Mouse (Mus musculus) gastrocnemius, postnatal 36 days (tissue): Measurements from ENCODE around the gene Lhx4. TPM values are rescaled to one million over a fixed set of nuclear protein-coding genes. Genes with fewer than 3 reads are reported as not detected.
A peak's percentile ranks its signal among the peaks of the same experiment; 100 is the strongest.

Experiments
- DNase-seq, 2 experiments: peaks; one replicate each; pipeline ENCODE4 v3.0.0; 2022
- intact Hi-C: fragments of 180-260 bp; cut with DNase I; formaldehyde crosslinking; loops from one replicate; pipeline ENCODE4 v1.15.1; 2025
- total RNA-seq, 2 experiments: library from RNA; stranded (reverse); gene quantifications; 2 replicates each; pipeline ENCODE4 v1.2.3; 2021

Lhx4 gene
- total RNA-seq, 2 experiments from 2014 or later = not detected

DNA sequence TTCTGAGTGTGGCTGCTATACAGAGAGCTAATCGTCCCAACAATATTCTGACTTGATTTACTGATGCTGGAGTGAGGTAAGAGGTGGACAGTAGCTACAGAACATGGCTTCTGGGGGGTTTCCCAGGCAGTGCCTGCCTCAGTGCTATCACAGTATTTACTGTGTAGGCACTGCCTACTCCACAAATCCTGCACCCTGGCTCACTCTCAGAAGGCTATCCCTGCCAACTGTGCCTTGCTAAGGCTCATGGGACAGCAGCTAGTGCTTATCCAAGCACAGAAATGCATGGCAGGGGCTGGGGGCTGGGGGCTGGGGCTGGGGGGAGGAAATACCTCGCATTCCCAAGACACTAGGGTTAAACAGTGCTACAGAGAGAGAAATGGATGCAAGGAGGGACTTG is 38.2 kb downstream of the Lhx4 start:
- no peak for DNase-seq
- intact Hi-C loops = no loop called here

DNA sequence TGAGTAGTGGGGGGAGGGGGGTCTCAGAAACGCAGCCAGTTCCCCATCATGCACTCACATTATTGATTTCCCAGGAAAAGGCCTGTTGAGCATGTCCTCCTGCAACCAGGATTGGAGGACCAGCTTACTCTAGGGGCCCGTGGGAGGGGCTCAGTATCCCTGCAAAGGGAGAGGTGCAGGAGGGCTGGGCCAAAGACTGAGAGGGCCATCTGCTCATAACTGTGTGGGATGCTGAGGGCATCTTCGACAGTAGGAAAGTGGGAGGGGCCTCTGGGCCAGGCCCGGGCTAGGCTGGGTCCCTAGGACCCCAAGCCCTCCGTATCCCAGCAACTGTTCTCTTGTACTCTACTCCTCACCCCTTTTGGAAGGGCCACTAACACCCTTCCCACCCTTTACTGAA is 47.3 kb downstream of the Lhx4 start:
- intact Hi-C loops = no loop called here
- DNase-seq = no peak

DNA sequence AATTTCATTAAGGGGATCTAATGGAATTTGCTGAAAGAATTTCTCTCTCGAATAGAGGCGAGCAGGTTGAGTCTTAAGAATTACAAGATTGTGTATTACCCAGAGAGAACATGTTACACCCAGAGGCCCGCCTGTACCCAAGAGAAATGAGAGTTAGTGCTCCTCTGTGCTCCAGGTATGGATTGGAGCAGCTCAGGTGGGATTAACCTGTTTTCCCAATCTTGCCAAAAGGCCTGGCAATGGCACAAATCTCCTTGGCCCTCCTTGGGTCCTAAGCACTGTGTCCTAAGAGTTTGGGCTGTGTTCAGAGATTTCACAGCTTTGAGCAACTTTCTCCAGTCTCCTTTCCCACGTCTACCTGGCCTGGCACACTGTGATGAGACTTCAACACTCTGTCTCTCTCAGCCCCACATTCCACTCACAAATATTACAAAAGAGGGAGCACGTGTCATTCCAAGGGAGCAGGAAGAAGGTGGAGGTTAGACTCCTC is 48.2 kb downstream of the Lhx4 start:
- intact Hi-C loops = no loop called here
- no peak for DNase-seq

DNA sequence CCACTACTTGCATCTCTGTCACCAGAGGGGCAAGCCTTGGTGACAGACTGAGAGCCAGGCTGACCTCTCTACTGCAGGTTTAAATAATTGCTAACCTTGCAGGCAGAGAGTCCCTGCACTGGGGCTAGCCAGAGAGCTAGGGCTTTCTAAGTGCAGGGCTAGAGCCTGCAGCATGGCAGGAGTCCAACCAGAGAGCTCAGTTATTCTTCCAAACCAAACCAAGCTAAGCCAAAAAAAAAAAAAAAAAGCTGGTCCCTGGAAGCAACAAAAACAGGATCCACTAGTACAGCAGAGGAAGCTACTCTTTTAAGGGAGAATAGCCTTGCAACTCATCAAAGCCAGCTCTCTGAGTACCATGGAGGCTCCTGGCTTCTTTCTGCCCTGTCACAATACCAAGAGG is 50.6 kb downstream of the Lhx4 start:
- no peak for DNase-seq
- intact Hi-C loops = no loop called here

DNA sequence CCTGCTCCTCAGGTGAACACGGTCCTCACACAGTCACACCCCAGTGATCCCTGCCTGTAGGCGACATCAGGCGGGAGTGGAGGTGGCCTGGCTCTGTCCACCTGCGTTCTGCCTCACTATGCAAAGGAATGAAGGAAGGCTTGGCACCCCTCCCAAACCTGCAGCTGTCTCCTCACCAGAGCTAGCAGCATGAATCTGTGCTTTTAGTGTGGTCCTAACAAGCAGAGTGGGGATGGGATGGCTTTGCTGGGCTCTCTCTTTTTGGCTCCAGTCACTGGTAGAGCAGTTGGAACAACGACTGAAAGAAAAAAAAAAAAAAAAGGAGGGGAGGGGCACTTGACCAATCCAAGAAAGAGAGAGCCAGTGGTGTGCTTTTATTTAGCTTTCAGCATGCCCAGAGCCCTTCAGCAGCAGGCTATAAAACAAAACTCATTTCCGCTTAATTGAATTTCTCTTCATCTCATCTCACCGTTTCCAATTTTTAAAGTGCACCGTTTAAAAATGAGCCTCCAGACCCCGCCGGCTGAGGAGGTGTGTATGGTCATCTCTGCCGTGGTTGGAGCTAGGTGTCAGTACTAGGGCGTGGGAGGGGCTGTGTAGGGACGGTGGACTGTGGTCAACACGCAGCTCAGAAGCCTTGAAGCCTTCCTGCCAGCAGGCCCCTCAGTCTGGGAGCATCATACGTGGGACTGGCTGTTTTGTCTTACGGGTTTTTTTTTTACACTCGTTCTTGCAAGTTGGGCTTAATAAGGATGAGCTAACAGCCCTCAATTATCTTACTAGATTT is 52.9 kb downstream of the Lhx4 start:
- DNase-seq = no peak
- intact Hi-C loops = no loop called here

DNA sequence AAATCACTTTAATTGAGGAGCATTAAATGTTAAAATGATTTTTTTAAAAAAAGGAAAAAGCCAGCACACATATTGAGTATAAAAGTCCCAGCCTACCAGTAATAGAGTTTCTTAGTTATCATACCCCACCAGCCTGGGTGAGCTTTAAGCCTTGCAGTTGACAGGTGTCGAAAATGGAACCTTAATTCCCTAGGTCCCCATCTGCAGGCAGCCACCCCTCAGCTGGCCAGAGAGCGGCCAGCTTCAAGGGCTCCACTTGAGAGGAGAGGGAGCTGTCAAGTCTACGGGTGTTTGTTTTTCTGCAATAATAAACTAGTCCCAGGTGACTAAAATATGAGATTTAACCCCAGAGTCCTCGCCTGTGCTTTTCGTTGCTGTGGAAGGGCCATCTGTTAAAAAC is 58.0 kb downstream of the Lhx4 start:
- intact Hi-C loops = no loop called here
- DNase-seq = no peak

DNA sequence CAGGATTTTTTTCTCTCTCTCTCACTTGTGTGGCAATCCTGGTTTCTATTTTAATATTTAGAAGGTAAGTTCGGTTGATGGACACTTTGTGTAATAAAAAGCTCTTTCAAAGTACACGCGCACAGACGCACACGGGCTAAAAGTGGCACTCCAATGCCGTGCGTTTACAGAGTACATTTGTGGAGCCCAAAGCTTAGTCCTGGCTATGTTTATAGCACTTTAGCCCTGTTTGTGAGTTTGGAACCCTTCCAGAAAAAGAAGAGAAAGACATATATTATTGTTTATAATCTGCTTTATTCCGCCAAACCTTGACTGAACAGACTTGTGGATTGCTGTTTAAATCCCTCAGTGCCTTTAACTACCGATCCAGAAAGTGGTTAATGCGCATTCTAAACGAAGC is 58.5 kb downstream of the Lhx4 start:
- intact Hi-C loops = no loop called here
- no peak for DNase-seq

DNA sequence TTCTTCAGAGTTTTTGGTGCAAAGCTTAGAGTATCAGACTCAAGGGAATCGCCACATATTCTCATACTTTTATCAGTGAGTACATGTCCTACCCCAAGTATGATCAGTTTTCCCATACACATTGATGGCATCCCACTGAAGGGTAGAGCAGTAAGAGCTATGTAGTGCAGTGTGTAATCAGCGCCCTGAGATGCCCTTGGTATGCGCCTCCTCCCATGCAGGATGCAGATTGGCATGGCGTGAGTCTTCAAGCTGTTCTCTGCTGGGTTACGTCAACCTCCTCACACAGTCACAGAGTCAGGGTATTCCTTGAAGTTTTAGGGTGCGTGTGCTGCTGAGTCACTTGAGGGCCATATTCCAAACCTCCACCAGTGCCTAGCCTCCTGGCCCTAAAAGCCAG is 59.3 kb downstream of the Lhx4 start:
- no peak for DNase-seq
- intact Hi-C loops = no loop called here

DNA sequence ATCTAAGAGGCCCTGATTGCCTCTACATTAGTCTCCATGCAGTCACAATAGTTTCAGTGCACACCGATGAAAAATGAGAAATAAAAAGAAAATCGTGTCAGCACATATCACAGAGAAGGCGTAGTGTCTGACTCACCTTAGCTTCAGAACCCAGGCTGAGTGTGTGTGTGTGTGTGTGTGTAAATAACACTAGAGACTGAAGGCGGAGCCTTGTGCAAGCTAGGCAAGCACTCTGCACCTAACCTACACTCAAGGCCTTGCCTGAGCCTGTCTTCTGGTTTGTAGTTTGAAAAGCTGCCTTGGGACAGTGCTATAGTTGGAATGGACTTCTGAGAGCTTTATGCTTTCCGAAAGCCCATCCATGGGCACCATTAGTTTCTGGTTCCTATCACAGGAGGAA is 61.9 kb downstream of the Lhx4 start:
- intact Hi-C loops = no loop called here
- DNase-seq = no peak

DNA sequence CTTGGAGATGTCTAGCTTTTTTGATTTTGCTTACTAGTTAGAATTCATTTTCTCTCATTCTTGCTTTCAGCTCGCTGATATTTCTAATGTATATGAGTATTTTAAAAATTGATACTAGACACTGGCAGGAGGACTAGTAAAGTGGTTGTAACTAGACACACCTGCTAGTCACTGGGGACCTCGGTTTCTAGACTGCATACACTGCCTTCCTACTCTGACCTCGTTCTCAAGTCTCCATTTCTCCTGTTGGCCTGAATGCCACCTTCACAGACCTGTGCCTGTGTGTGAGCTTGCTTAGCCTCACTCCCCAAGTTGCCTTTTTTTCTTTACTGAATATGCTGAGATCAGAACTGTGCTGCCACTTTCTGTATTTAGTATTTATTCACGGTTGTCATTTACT is 62.3 kb downstream of the Lhx4 start:
- intact Hi-C loops = no loop called here
- DNase-seq = no peak

DNA sequence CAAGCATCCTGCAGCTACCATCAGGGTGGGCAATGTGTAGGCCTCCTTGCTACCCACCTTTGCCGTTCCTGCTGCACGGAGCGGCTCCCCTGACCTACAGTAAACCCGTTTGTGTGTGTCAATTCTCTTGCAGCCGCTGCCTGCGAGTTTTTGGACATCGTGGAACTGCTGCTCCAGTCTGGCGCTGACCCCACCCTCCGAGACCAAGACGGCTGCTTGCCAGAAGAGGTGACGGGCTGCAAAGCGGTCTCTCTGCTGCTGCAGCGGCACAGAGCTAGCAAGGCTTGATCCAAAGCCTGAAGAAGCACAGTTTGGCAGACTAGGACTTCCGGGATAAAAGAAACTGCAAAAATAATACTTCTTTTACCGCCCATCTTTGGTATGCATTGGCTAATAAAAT is 64.7 kb downstream of the Lhx4 start:
- DNase-seq = peak in 1 of 2 experiments; percentile 15

DNA sequence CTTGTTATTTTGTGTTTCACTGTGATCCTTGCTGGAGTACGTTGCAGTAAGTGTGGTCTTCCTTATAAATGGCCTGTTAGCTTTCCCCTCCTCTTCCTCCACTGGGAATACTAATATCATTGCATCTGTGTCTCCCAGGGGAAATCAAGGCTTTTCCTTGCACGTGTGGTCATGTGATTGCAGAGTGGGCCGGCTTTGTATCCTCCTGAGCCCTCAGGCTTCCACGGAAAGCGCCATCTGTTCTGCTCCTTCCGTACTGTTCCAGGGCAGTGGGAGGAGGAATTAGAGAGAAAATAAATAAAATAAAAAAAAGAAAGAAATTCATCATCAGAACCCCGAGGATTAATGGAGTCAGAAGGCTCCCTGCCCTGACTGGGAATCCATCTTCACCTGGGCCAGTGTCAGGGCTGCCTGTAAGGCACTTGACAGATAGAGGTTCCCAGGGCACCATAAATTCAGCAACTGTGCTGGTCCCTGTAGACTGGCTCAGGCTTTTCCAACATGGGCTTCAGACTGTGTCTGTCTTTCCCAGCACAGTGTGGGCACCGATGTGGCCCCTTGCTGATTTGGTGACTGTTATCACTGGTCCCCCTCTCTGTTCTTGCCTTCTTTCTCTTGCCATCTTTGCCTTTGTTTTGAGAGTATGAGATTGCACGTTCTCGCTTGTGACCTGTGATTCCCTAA is 70.2 kb downstream of the Lhx4 start:
- intact Hi-C loops = no loop called here
- DNase-seq = no peak

More for the DNA sequence above, 64.7 kb downstream of the Lhx4 start:
- intact Hi-C loops = no loop called here

DNA sequence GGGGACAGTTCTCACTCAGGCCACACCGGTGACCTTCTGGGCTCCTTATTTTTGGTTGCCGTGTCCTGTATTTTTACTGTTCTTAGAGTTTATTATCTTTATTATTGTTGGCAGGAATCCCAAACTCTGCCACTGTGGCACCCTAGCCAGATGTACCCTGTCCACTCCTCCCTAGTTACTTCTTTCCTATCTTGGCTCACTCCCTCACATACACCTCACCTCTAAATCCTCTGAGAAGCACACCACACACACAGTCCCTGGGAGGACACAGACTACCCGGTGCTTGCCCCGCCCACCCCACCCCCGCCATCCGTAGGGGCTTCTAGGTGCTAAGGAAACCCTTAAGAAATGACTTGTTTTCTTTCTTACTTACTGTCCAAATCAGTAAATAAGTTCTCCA is 75.9 kb downstream of the Lhx4 start:
- intact Hi-C loops = no loop called here
- DNase-seq = no peak

DNA sequence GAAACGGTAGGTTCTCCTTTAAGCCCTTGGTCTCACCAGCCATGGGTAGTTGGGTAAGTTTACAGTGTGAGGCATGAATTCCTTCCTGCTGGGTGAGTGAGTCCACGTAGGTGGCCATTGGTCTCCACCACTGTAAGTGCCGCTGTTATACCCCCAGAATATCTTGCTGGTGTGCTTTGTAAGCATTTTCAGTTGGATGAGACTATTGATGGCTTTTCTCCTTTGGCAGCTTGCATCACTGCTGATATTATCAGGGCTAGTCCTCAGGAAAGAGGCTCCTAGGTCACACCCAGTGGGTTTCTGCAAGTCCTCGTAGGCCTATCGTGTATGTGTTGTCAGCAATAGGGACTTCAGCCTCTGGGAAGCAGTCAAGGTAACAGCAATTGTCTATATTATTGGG is 87.5 kb downstream of the Lhx4 start:
- DNase-seq = no peak
- intact Hi-C loops = no loop called here

DNA sequence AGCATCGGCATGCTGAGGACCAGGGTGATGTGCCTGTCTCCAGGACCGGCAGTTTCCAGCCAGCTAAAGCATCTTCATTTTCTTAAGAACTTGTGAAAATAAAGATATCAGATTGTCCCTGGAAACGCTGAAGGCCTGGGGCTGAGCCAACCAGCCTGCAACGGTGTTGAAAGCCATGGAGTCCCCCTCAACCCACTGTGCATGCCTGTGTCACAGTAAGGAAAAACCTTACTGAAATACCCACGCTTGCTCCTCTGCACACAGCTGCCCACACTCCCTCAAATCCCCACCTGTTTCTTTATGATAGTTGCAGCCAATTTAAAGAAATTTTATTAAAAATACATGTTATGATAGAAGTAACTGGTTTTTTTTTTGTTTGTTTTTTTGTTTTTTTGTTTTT is 95.2 kb downstream of the Lhx4 start:
- intact Hi-C loops = no loop called here
- no peak for DNase-seq

DNA sequence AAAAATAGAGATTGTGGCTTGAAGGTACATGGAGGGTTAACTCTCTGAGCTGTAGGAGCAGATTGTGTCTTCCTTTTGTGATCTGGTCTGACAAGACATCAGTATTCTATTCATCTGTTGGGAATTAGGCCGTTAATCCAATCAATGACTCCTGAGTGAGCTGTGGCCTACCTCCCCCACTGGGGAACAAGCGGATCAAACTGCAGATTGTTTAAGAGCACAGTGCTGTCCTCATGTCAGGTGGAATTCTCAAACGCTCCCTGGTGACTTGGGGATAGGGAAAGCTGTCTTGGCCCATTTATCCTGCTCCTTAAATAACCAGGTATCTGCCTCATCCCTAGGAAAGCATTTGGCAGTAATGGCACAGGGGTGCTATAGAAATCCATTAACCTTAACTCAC is 96.5 kb downstream of the Lhx4 start:
- no peak for DNase-seq
- intact Hi-C loops = no loop called here

DNA sequence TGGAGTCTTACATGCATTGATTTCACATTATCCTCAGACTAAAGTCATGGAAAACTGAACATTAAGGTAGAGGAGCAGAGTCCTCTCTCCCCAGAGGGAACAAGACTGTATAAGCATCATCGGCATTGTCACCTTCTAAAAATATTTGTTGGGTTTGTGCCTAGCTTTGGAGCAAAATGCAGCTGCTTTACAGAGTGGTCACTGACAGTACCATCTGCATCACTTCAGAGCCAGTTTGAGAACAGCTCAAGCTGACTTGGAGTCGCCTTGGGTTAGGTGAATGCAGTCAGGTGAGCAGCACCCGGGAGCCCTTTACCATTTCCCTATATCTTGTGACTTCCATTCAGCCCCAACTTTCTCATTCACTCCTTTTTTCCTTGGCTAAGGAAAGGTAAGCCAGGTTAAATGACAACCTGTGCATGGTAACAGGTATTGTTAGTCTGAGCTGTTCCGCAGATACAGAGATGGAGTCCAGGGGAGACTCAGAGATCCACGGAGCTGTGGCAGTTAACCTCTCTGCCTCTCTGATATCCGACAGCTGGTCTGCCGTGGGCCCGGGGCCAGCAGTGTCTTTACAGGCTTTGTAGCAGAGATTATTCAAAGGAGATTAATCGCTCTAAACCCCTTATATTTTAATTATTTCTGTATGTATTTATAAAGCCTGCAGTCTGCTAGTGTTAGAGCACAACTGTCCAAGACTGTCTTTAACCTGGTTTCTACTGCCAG is 101.2 kb downstream of the Lhx4 start:
- intact Hi-C loops = no loop called here
- DNase-seq = no peak
